Mouse (Mus musculus) G1E (cell line): ENCODE measurements around the gene Mcpt4.

Experiments used
- CTCF ChIP-seq: IDR thresholded peaks from 2 replicates; pipeline ENCODE4 v1.5.1; 2012; ENCODE audit warnings: low read depth, low read length, inconsistent platforms, mixed read lengths
- GATA1 ChIP-seq: IDR thresholded peaks from 2 replicates; pipeline ENCODE4 v1.6.1; 2012; ENCODE audit warnings: borderline replicate concordance, low read length, inconsistent platforms, mixed read lengths
- GATA2 ChIP-seq: IDR thresholded peaks from 2 replicates; pipeline ENCODE4 v1.6.1; 2012; ENCODE audit warnings: low read depth, low read length, inconsistent platforms, borderline replicate concordance
- POLR2AphosphoS5 ChIP-seq: IDR thresholded peaks from 2 replicates; pipeline ENCODE4 v1.6.1; 2012; ENCODE audit warnings: low read depth, low read length, inconsistent platforms; ENCODE audit not compliant: insufficient replicate concordance
- TAL1 ChIP-seq: conservative IDR thresholded peaks from 2 replicates; pipeline ENCODE4 v1.6.1; 2012; ENCODE audit warnings: low read depth, low read length, inconsistent platforms, mixed read lengths

GRCm38 (mm10) chr14:56105447-56106180 is 43.5 kb upstream of the Mcpt4 start:
- TF ChIP-seq CTCF (no peak), GATA1 (no peak), TAL1 (no peak), GATA2 (no peak), POLR2AphosphoS5 (no peak)
